Mouse (Mus musculus): ENCODE measurements around the gene Nek8.

DNA sequence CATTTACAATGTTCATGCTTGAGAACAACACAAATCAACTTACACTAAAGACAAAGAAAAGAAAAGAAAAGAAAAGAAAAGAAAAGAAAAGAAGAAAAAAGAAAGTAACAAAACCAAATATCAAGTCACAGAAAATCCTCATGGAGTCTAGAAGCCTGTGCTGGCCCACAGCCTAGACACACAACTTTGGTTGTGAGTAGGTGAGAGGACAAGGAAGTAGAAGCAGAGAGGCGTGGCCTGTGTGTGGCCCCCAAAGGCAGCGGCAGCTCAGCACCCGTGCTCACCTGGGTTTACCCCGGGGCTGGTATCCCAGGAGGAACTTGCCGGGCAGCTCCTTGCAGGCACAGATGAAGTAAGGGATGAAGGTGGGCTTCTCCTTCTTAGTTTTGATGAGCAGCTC, 35.0 kb upstream of the Nek8 start:
- no peak for TF ChIP-seq CTCF (IDR thresholded peaks at IDR 0.05; ENCODE audit: low read depth)
- no peak for TF ChIP-seq EP300 (IDR thresholded peaks at IDR 0.05; ENCODE audit: low read depth)
